Mouse (Mus musculus) frontal cortex, postnatal 10 days (tissue): ENCODE data around the gene Camta1.

Experiments
- DNase-seq, 2 experiments: peaks; one replicate each; pipeline ENCODE4 v3.0.0; 2022; ENCODE audit warnings: low spot score in 2 of 2, mixed read lengths in 1 of 2

The Camta1 gene

DNA sequence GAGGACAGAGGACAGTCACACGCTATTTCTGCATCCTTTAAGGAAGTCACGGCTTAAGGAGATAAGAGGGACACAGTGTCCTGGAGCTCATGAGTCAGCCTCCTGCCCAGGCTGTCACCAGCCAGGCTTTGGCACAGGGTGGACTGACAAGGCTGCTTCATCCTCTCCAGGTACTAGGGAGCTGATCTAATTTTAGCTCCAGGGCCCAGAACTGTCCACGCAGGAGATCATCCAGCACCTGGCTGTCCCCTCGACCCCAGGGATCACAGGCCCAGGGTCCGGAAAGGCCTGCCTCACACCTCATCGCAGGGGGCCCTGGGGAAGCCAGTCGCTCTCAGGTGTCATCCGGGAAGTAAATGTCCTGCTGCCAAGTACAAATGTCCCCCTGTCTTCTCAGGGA lies 341.6 kb downstream of the Camta1 start:
- no peak for DNase-seq

DNA sequence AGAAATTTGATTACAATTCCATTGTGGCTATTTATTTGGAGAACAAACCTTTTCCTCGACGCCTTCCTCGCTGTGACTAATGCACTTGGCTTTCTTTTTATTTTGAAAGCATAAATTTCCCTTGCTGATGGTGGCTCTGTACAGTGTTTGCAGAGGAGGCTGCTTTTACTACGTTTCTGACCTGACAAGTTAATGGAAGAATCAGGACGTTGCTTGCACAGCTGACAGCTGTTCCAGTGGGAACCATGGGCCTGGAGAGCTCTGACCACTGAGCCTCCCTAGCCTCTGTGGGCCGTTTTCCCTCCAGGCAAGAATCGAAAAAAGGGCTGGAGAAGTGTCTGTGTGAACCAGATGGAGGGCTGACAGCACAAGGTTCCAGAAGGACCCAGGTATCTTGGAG lies 342.7 kb downstream of the Camta1 start:
- no peak for DNase-seq

DNA sequence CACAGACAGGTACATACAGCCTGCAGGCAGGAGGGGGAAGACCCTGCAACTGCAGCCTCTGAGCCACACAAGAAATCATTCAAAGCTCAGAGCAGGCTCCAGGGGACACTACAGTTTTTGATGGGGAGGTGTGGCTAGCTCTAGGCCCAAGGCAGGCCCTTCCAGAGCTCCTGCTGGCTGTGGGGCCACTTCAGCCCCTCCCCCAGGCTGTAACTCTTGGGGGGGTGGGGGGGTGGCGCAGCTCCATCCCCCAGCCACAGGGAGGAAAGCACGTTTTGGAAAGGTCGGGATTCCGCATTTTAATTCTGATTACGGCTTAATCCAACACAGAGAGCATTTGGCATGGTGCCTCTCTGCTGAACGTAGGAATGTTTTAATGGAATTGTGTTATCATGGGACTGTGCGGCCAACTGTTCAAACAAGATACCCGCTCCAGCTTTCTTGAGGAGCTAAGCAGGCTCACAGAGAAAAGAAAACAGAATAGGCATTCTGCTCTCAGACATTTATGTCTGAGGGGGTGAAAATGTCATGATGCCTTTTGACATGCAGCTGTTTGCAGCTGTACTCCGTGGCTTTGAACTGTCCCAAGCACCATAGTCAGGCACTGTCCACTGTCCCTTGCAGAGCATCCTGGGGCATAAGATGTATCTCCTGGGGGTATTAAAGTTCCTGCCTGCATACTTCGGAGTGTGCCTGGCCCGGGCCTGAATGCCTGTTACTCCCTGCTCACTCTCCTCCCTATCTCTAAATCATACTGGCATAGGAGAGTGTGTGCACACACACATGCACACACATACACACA lies 344.5 kb downstream of the Camta1 start:
- DNase-seq = no peak

DNA sequence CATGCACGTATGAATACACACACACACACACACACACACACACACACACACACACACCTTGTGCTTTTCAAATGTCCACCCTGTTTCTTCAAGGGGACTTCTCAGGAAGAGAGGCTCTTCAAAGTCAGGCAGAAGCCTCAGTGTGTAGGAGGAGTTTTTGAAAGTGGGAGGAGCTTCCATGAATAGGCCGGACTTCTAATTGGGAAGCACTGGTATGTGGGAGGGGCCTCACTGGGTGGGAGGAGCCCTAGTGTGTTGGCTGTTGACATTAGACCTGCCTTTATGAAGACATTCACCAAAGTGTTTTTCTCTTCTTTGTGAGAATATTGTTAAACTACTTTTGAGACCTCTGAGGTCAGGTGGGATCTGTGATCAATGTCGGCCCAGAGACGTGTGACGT lies 346.4 kb downstream of the Camta1 start:
- no peak for DNase-seq

DNA sequence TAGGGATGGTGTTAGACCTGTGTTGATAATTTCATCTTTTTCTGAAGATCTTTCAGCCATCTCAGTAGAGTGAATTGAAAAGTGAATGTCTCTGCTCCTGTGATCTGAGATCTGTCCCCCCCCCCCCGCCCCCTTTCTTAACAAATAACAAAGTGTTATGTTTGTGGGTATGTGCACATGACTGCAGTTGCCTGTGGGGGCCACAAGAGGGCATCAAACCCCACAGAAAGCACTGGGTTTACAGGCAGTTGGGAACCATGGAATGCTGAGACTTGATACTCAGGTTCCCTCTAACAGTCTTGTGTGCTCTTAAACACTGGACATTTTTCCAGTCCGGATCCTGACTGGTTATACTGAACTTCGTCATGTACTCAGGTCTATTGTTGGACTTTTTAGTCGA lies 350.6 kb downstream of the Camta1 start:
- no peak for DNase-seq

DNA sequence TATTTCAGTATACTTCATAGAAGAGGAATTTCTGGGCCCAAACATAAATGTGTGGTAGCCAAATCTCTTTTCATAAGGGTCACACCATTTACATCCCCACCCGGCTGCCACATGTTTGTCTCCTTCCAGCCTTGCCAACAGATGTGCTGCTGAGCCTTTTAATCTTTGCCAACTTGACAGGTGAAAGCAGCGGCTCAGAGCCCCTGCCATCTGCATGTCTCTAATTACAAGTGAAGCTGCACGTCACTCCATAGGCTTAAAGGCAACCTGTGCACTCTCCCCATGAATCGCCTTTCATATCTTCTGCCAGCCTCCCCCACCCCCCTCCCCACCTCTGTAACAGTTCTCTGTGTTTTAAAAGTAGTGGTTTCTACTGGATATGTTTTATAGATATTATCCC lies 351.3 kb downstream of the Camta1 start:
- DNase-seq = no peak

DNA sequence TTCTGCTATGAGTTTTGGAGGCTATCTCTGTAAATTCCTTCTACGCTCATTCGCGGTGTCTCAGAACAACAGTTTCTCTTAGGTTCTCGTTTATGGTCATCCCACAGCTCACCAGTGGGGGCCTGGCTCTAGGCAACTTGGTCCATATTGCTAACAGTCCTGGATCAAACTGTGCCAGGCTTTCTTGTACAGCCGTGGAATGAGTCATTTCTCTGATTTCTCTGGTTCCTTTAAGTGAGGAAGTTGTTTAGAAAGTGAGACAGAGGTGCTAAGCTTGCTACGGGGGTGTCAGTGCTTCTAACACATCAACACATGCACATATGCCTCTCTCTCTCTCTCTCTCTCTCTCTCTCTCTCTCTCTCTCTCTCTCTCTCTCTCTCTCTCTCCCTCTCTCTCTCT lies 355.0 kb downstream of the Camta1 start:
- no peak for DNase-seq

DNA sequence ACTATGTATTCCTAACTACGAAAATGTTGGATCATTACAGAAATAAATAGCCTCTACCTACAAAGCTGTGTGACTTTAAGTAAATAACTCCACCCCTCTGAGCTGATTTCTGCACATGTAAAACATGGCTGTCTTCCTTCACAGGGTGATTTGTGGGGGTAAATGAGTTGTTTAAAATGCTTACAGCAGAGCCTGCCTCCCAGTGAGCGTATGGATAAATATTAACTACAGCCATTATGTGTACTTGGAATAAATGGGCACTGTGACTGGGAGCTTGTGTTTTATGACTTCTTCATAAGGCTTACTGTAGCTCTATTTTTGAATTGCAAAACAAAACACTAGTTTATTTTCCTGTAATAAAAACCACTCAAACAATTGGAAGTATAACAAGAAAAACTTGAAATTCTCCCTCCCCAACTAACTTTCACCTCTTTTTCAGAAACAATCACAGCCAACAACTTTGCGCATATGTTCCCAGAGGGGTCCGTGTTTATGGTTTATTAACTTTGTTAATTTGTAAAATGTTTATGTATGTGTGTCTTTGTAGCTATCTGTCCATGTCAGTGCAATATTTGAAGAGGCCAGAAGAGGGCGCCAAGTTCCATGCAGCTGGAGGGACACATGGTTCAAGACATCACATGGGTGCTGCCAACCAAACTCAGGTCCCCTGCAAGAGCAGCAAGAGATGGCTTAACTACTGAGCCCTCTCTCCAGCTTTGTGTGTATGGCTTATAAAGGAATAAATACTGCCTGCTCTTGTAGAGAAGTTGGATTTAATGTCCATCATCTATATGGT lies 363.0 kb downstream of the Camta1 start:
- no peak for DNase-seq

DNA sequence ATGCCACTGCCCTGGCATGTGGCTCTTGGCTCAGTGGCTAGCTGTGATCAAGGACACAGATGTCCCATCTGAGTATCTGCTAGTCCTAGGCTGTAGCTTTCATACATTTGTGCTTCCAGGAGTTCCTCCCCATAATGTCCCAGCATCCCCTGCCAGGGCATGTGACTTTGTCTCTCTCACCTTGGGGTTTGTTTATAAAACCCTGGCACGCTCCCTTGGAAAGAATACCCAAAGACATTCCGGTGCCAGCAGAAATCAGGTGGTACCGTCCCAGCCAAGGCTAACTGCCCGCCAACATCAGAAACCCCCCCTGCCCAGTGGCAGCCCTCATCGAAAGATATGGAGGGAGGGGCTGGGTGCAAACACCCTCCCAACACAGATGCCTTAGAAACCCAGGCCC lies 365.1 kb downstream of the Camta1 start:
- no peak for DNase-seq

DNA sequence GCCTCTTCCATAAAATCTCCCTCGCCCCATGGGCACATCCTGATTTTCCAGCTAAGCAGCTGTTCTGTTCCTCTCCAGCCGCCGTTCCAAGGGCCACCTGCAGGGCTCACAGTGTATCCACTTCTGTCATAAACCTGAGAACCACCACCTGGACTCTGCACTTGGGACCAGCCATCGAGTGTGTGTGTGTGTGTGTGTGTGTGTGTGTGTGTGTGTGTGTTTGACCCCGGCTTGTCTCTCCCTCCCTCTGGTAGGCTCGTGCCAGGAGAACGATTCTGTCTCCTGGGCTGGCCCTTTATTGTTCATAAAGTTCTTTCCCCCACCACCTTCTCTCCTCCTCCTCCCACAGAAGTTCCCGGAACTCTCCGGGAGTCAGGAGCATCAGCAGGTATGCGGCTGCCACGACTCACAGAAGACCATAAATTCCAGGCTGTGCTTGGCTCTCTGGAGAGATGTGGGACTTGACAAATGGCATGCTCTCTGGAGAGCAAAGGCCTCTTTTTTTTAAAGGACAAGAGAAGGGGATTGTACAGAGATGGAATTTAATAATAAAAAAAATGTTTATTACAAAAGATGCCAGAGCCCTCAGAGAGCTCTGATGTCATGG lies 366.3 kb downstream of the Camta1 start:
- no peak for DNase-seq

DNA sequence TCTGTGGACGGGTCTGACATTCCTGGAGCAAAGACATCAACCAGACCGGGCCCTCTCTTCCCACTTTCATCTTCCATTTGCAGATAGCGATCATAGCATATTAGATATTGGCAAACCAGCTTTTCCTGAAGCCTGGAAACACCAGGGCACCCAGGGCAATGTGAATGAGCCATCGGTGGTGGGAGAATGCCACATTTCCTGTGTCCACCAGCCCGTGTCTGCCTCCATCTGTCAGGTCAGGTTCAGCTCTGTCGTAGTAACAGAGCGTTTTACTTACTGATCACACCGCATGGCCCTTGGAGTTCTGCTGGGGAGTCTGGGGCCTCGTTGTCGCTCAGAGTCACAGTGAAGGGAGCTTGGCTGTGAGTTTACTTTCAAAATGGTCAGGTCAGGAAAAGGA lies 368.9 kb downstream of the Camta1 start:
- no peak for DNase-seq

DNA sequence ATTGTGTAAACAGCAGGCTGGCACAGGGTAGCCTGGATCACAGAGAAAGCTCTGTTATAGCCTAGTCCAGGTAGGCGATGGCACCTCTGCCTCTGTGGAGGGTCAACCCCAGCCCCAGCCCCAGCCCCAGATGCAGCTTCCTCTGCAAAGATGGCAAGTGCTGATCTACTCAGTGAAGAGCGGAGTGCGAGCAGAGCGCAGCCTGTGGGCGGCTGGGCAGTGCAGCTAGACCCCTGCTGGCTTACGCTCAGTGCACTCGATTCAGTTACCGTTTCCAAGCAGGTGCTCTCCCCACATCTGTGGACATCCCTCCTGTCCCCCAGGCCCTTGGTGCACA lies 377.7 kb downstream of the Camta1 start:
- no peak for DNase-seq

DNA sequence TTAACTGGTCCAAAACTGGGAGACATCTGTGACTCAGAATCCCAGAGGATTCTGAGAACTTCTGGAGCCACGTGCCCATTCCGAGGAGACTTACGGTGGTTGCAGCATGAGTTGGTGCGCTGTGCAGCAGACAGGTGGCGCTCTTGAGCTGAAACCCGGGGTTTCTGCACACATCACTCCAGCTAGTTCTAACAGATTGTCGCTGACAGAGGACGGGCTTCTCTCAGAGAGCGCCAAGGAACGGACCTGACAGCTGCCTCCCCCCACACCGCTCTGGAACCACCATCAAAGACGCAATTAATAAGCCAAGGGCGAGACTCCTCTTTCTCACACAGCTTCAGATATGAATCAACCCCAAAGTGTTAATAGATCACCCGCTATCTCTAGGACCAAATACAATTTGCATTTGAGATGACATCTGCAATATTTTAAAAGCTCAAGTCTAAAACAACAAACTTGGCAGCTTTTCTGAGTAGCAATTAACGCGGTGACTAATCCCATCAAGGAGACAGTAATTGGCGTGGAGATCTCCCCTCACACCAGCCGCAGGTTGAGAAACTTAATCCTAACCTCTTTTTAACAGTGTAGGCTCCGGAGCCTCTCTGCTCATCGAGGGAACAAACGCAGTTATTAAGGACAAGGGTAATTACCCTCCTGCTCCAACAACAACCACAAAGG lies 378.2 kb downstream of the Camta1 start:
- peak; percentile 46 to 70 for DNase-seq

DNA sequence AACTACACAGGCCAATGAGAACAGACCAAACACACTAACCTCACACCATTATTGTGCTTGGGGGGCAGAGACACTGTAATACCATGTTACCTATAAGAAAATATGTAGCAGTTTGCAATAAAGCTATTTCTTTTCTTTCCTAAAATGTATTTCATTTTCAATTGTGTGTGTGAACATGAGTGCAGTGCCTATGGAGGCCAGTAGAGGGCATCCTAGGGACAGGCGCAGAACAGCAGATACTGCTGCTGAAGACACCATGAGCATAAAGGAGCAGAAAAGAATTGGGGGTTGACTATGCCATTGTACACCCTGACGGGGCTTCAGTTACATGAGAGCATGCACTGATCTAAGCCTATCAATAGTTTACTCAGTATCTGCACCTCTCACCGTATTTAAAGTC lies 380.7 kb downstream of the Camta1 start:
- no peak for DNase-seq

DNA sequence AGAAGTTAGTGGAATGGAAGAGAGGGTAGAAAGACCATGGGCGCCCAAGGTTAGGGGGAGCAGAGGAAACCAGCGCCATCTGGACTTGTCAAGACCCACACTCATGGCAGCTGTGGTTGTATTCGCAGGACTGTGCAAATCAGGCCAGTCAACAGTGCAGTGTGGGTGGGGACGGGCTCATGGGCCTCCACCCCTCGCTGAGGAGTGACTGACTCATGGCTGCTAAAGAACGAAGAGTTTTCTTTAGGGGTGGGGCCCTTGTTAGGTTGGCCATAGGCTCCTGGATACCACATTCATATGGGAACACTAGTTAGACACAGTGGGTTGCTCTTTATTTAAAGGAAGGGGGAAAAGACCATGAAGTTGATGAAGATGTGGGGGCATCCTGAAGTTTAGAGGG lies 383.7 kb downstream of the Camta1 start:
- DNase-seq = no peak

DNA sequence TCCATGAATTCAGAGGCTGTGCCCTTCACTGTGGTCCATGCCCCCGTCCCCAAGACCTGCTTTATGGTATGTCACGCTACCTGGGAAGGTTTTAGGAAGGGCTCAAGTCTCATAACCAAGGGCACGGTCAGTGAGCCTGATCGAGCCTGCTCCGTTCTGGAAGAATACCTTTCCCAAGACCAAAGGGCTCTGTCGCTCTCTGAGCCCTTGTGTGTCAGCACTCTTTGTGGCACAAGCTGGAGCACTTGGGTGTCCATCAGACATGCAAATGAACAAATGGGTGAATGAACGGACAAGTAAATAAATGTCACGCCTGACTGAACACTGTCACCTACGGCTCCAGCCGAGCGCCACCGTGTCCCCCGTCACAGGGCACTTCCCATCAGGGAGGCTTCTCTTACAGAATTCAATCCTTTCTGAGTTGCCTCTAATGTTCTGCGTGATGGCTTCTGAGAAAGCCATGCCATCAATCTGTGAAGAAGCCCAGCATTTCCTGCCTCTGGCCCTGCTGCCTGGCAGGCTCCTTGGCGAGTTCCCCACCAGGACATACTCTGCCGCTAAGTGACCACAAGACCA lies 386.7 kb downstream of the Camta1 start:
- DNase-seq = no peak

DNA sequence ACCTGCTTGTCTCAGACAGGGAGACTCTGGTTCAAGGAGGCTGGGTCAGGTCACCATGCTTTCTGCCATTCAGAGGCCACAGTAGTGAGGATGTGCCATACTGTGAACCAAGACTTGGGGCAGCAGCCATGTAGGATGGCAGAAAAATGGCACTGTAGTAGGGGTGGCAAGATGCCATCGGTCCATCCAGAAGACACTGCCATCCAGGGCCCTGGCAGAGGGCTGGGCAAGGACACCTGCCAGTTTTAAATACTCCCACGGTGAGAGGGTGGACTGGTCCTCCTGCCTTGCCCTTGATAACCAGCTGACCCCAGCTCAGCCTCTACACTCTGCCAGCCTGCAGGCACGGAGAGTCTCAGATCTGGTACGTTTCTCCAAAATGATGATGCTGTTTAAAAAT lies 389.8 kb downstream of the Camta1 start:
- no peak for DNase-seq

DNA sequence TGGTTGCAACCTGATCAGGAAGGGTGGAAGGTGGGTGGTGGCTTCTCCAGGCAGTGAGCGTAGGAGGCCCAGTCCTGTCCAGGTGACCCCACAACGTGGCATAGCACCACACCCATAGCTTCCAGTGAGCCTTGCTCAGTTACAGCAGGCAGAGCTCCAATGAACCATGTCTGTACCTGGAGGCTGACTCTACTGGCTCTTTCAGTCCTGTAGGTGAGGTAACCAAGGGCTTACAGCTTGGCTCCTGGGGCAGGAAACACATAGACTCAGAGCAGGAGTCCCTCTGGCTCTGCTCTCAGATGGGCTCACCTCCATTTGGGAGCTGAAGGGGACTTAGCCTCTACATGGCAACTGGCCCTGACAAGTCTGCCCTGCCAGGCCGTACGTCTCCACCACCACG lies 393.3 kb downstream of the Camta1 start:
- no peak for DNase-seq

DNA sequence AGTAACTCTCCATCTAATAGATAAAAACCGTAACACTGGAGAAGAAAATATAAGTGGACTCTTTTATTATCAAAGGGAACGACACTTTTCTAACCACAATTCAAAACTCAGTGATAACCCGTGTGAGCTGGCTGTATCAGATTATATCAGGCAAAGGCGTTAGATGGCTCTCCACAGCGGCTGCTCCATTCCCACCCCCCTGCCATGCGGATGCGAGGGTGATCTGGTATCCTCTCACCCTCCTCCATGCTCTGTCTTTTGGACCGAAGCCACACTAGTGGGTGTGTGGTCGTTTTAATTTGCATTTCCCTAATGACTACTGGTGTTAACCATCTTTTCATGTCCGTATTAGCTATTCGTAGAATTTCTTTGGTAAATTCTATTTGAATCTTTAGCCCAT lies 403.0 kb downstream of the Camta1 start:
- DNase-seq = no peak

DNA sequence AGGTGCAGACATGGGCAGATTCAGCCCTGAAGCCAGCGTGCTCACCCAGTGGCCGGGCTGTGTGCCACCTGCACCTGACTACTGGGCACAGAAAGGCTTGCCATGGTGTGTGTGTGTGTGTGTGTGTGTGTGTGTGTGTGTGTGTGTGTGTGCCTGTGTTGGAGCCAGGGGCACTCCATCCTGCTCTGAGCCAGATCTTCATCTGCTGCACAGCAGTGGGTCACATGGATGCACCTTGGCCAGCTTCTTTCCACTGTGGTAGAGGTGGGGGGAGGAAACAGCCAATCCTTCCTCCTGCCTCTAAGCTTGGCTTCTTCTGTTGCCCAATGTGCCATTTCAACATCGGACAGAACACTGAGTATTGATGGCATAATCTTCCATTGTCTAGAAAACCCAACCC lies 407.1 kb downstream of the Camta1 start:
- DNase-seq = no peak

DNA sequence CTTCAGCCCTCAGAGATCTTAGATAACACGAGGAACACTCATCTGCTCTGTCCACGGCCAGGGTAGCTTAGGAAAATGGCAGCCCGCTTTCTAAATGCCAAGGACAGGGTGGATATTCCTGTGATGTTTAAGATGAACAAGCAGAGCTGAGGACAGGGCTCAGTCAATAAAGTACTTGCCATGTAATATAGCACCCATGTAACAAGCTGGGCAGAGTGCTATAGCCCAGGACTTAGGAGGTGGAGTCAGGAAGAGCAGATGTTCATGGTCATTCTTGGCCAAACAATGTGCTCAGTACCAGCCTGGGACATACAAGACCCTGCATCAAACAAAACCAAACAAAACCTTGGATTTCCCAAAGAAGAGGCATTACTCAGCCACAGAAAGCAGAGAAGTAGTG lies 407.6 kb downstream of the Camta1 start:
- DNase-seq = no peak

DNA sequence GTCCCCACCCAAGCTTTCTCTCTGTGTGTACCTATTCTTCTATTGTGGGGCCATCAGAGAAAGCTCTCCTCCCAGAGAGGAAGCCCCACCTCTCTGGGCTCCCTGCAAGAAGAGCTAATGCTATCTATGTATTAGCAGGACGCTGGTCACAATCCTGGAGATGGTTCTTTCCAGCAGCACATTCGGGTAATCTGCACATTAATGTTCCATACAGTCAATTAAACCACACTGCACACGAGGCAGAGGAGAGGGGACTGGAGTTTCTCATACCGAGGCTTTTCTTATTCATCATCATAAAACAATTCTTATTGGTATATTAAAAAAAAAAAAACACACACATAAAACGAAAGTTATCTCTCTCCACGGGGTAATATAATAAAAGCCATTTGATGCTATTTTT lies 409.8 kb downstream of the Camta1 start:
- DNase-seq = no peak
